Mouse (Mus musculus) gastrocnemius, postnatal 36 days (tissue): ENCODE measurements around the gene Serpinf1. TPM values are rescaled to one million over a fixed set of nuclear protein-coding genes. Genes with fewer than 3 reads are reported as not detected.
"Not testable (repeated sequence)": the region's sequence is repeated elsewhere in the genome, so short reads cannot be mapped to it uniquely, and the experiment has no call there.

Source experiments
- DNase-seq, 2 experiments: peaks; one replicate each; pipeline ENCODE4 v3.0.0; 2022
- intact Hi-C: fragments of 180-260 bp; cut with DNase I; formaldehyde crosslinking; loops from one replicate; pipeline ENCODE4 v1.15.1; 2025
- microRNA-seq, 2 experiments: library from miRNA; unstranded; fragments of <30 nt; microRNA quantifications; one replicate each; pipeline ENCODE4 v1.2.0; 2021
- total RNA-seq, 2 experiments: library from RNA; stranded (reverse); gene quantifications; 2 replicates each; pipeline ENCODE4 v1.2.3; 2021

Serpinf1 gene
- total RNA-seq, 2 experiments from 2014 or later = 83.2 to 88.9 TPM

- DNase-seq, intact Hi-C loops: not testable (repeated sequence)
Measured at GRCm38 (mm10) chr11:75383529-75383928, 39.0 kb downstream of the Serpinf1 start.

GRCm38 (mm10) chr11:75378786-75379185, 43.7 kb downstream of the Serpinf1 start:
- intact Hi-C loops, DNase-seq: not testable (repeated sequence)

GRCm38 (mm10) chr11:75377125-75377524, 45.4 kb downstream of the Serpinf1 start:
- intact Hi-C loops = no loop called here
- no peak for DNase-seq

Small RNAs within 50 kb of the gene (microRNA-seq; reads per million reads assigned to microRNA genes)
- 40,492 to 162,720 reads per million in 2 experiments for gene Mir22

Other genes starting within 250 kb of the Serpinf1 start
- 1 to 10 TPM; 2.4 to 3.0 TPM for gene Ovca2, start 243.9 kb downstream of the Serpinf1 start, total RNA-seq
- 1 to 10 TPM; 4.9 to 5.2 TPM for gene Dph1, start 231.5 kb downstream of the Serpinf1 start, total RNA-seq
- gene Rtn4rl1, start 228.9 kb downstream of the Serpinf1 start, total RNA-seq = 1 to 10 TPM; 1.0 TPM
- 10 to 100 TPM; 53.7 to 58.5 TPM for gene Rpa1, start 74.4 kb downstream of the Serpinf1 start, total RNA-seq
- gene Smyd4, start 74.3 kb downstream of the Serpinf1 start, total RNA-seq = 1 to 10 TPM; 2.0 to 3.1 TPM
- gene Serpinf2, start 16.9 kb upstream of the Serpinf1 start, total RNA-seq = not detected
- 1 to 10 TPM; 4.1 to 5.4 TPM for gene Wdr81, start 32.0 kb upstream of the Serpinf1 start, total RNA-seq
- gene Tlcd2, start 39.0 kb upstream of the Serpinf1 start, total RNA-seq = 1 to 10 TPM; 3.4 to 3.6 TPM
- 10 to 100 TPM; 56.1 to 64.1 TPM for gene Prpf8, start 64.1 kb upstream of the Serpinf1 start, total RNA-seq
- 10 to 100 TPM; 39.1 to 40.1 TPM for gene Rilp, start 87.4 kb upstream of the Serpinf1 start, total RNA-seq
- gene Scarf1, start 90.8 kb upstream of the Serpinf1 start, total RNA-seq = 1 to 10 TPM; 2.8 to 3.1 TPM
- 10 to 100 TPM; 17.6 to 26.9 TPM for gene Slc43a2, start 109.0 kb upstream of the Serpinf1 start, total RNA-seq
- 100 to 1,000 TPM; 186 to 223 TPM for gene Pitpna, start 165.4 kb upstream of the Serpinf1 start, total RNA-seq
- gene Inpp5k, start 208.3 kb upstream of the Serpinf1 start, total RNA-seq = 10 to 100 TPM; 20.4 to 24.0 TPM
- gene Myo1c, start 227.8 kb upstream of the Serpinf1 start, total RNA-seq = 10 to 100 TPM; 37.4 to 41.5 TPM